Mouse (Mus musculus) adrenal gland, postnatal 36 days (tissue): ENCODE measurements around the gene Slc52a3. TPM values are rescaled to one million over a fixed set of nuclear protein-coding genes. Genes with fewer than 3 reads are reported as not detected.

Experiments used
- DNase-seq, 2 experiments: peaks; one replicate each; pipeline ENCODE4 v3.0.0; 2021; ENCODE audit warnings: mixed read lengths in 1 of 2
- microRNA-seq: library from miRNA; unstranded; fragments of <30 nt; microRNA quantifications from one replicate; pipeline ENCODE4 v1.2.0, GENCODE M21; 2021
- total RNA-seq, 2 experiments: library from RNA; stranded (reverse); gene quantifications; 2 replicates each; pipeline ENCODE4 v1.2.3; 2021

The Slc52a3 gene
- total RNA-seq, 2 experiments from 2014 or later = 2.1 to 3.6 TPM

DNA sequence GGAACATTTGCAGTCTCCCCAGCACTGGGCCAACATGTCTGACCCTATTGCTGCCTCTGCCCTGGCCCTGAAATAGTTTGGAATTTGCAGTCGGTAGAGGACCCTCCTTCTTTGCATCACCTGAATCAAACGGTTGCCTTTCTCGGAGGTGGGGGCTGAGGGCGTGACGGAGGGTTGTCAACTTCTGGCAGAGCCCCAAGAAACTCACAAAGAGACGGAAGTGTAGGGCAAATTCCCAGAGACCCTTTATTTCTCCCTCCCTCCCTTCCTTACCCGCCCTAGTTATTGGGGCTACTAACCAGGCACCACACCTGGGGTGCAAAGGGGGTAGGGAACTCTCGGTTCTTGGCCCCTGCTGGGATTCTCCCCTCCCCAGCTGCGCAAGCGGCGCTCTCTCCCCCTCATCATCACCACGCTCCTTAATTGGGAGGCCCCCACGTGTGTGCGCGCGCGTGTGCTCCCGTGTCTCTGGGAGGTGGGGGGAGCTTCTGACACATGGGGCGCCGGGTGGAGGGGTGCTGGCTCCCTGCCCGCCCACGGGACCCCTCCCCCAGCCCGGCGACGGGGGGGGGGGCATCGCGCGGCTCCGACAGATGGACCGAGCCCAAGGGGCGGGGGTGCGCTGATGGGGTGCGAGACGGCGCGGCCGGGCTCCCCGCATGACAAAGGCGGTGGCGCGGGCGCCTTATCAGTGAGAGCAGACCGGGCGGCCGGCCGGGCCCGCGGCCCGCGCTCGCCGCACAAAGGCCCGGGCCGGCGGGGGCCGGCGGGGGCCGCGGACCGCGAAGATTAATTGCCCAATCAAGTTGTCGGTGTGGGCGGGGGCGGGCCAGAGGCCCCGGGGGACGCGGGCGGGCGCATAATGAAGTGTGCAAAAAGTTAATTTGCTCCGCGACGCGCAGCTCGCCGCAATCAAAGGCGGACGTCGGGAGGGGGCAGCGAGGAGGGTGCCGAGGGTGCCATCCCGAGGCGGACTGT, 52.0 kb downstream of the Slc52a3 start:
- DNase-seq = peak; percentile 9 to 23

DNA sequence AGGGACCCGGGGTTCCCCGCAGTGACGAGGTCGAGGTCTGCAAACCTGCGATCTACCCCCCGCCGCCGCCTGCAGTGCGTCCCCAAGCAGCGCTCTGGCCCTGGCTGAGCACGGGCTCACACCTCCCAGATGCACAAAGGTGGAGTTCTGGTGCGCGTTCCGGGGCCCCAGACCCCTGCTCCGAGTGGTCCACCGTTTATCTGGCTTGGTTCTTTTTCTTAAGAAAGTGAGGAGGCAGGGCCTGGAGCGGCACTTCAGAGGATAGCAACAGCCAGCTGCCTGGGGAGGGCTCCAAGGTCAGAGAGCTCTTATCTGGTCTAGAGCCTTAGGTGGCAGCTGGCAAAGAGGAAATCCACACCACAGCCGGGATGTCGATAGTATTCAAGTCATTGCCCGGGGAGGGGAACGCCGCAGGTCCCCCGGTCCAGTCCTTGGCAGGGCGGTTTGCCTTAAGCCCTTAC, 52.7 kb downstream of the Slc52a3 start:
- DNase-seq = peak; percentile 31 to 44

DNA sequence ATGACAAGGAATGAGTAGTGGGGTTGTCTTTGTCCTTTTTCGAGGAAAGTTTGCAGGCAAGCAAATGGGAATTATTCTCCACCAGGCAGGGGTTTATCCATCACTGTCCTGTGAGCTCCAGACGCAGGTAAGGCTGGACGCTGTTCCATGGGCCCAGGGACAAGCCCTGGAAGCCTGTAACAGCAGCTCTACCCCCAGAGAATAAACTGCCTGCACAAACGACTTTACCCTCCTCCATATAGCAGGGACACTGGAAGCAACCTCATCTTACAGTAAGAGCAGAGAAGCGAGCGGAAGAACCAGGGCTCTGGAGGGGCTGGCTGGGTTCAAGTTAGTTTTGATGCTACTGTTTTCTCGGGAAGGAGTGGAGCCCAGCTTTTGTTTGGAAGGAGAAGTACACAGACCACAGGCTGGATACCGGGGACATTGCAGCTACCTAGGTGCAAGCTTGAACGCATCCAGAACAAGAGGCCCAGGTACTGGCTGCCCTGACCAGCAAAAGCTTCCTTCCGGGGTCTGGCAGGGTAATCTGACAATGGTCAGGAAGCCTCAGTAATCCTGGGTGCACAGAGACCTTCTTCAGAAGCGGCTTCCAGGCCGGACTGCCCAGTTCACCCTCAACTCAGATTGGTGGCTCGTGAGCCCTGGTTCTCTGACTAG, 53.4 kb downstream of the Slc52a3 start:
- DNase-seq = no peak

DNA sequence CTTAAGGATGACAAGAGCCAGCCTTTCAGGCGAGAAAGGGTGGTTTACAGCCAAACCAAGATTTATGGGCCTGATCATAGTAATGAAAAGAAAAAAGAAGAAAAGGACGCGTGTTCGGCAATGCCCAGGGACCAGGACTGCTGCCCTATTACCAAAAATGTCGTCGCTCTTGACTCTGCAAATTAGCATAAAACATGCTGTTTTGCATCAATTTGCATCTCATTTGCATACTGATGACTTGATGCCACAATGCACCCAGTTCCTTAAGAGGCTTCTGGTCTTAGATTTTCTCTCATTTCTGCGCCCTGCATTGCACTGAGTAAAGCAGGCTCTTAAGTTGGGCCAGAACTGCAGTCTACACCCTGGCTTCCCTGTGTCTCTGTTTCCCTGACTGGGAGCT, 54.0 kb downstream of the Slc52a3 start:
- no peak for DNase-seq

DNA sequence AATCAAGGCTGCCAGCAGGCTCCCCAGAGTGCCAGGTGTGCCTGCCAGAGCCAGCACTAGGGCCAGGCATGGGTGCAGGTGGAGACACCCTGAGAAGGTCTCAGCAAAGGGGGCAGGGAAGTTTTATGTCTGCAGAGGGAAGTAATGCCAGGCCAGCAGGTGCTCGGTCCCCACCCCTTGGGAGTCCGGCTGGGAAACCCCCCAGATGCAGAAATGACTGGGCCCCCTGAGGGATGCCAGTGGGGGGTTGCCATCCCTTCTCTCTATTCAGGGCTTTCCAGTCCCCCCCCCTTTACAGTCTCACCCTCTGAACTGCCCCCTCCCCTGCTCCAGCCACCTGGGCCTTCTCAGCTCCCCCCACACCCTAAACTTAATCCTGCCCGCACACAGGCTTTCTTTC, 55.7 kb downstream of the Slc52a3 start:
- DNase-seq = no peak

DNA sequence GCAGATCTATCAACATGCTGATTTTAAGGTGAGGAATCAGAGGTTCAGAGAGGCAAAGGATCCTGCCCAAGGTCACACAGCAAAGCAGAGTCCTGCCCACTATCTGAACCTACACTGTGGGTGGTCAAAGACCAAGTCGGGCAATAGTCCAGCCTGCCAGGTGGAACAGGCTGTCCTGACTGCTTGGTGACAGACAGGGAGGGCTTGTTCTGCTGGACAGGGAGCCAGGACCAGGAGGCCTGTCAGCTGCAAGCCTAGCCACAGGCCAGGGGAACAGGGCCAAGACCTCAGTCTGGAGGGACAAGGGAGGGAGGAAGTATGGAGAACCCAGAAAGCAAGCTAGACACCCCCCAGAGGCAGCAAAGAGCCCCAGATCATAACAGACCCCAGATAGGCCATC, 59.1 kb downstream of the Slc52a3 start:
- no peak for DNase-seq

DNA sequence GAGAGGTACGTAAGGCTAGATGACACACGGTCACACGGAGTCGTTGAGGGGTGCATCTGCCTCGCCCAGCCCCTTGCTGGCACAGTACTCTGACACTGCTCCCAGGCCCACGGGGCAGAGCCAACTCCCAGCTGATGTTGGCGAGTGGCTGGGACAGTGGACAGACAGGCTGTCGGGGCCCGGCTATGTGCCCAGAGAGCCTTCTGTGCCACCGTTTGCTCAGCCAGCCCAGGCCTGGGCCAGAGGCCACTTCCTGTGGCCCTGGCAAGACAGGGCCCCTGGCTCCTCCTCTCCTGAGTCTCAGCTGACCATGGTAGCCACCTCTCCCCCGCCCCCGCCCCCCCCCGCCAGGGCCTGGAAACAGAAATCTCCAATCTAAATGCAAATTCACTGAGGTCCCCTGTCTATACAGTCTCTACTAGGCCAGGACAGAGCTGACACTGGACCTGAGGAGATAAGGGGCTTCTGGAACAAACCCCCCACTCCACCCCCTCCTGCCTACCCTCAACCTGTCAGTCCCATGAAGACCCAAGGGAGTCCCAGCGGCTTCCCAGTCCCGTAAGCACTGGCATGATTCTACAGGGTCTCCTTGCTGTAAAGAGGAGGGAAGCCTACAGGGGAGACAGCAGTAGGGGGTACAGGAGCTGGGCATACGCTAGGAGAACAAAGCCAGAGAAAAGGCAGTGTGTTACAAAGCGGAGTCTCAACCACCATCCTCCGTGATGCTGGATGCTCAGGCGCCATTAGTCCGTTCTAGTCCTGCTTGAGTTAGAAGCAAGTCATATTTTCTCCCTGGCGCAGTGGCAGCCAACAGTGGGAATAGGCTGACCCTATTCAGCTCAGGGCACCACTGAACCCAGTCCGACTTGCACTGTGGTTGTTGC, 60.3 kb downstream of the Slc52a3 start:
- no peak for DNase-seq

DNA sequence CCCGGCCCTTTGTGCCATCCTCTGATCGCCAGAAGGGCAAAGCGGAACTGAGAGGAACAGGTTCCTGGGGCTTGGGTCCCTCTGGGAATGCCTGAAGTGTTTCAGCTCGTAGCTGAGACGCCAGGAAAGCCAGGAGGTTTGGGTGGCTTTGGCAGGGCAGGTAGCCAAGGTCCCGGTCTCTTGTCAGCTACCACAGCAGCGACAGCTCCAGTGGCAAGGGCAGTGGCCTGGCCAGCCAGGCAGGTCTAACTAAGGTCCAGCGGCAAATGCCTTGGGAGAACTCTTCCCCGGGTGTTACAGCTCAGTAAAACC, 60.9 kb downstream of the Slc52a3 start:
- no peak for DNase-seq

Small RNA genes within 50 kb of the gene (microRNA-seq; reads per million reads assigned to microRNA genes)
- not detected for gene Mir1953

Other genes with a start within 250 kb of the Slc52a3 start
- gene Rspo4, start 153.6 kb upstream of the Slc52a3 start, total RNA-seq = under 1 TPM; 0.23 to 0.33 TPM
- 1 to 10 TPM in 1 of 2 experiments, under 1 TPM in 1; 0.33 to 1.2 TPM for gene Angpt4, start 85.3 kb upstream of the Slc52a3 start, total RNA-seq
- gene Fam110a, start 16.3 kb upstream of the Slc52a3 start, total RNA-seq = 1 to 10 TPM; 8.5 to 9.6 TPM
- gene Scrt2, start 85.0 kb downstream of the Slc52a3 start, total RNA-seq = 1 to 10 TPM in 1 of 2 experiments, under 1 TPM in 1; 0.13 to 1.1 TPM
- 100 to 1,000 TPM; 264 to 540 TPM for gene Srxn1, start 109.0 kb downstream of the Slc52a3 start, total RNA-seq
- 1 to 10 TPM; 4.4 to 4.7 TPM for gene Tcf15, start 147.1 kb downstream of the Slc52a3 start, total RNA-seq
- gene Csnk2a1, start 230.3 kb downstream of the Slc52a3 start, total RNA-seq = 100 to 1,000 TPM in 1 of 2 experiments, 10 to 100 TPM in 1; 97.8 to 105 TPM